Mouse (Mus musculus) left cerebral cortex, postnatal 25 days (tissue): ENCODE results near the gene Gm6993. TPM values are rescaled to one million over a fixed set of nuclear protein-coding genes. Genes with fewer than 3 reads are reported as not detected.

Experiments used
- total RNA-seq, 2 experiments: library from RNA; stranded (reverse); gene quantifications; 2 replicates each; pipeline ENCODE4 v1.2.3; 2021

Gene Gm6993
- total RNA-seq, 2 experiments from 2014 or later: not detected

Other genes with a start within 250 kb of the Gm6993 start
- not detected for gene Fam110c, start 166.9 kb upstream of the Gm6993 start, total RNA-seq
- 10 to 100 TPM; 17.4 to 18.8 TPM for gene Lamb1, start 24.5 kb downstream of the Gm6993 start, total RNA-seq
- gene Dld, start 110.7 kb downstream of the Gm6993 start, total RNA-seq: 100 to 1,000 TPM; 103 to 111 TPM
- gene Slc26a3, start 150.1 kb downstream of the Gm6993 start, total RNA-seq: under 1 TPM; 0.16 to 0.32 TPM